Mouse (Mus musculus): ENCODE data around the gene Ctdspl. TPM values are rescaled to one million over a fixed set of nuclear protein-coding genes. Genes with fewer than 3 reads are reported as not detected.

The Ctdspl gene
- polyA plus RNA-seq, 1 experiment from 2014 or later: 7.1 TPM

- WGBS: 75% methylated on average over 14 of the region's 14 CpGs
- Histone ChIP-seq H3K4me1 (replicated peaks) (peaks cover 27% of the 10 kb centered on the region), H3K36me3 (peaks cover 11% of the 10 kb centered on the region; the same call in 1 of the 2 replicates), H3K9ac (no peak overlapping the region), H3K9me3 (replicated peaks) (no peaks in the 10 kb centered on the region), H3K27ac (peak overlapping the region; percentile 28; the same call in 1 of the 2 replicates), H3K4me3 (no peak overlapping the region), H3K27me3 (no peaks in the 10 kb centered on the region), H3K4me2 (no peak overlapping the region)
- no peak for ATAC-seq (replicated peaks; ENCODE audit: insufficient number of reproducible peaks, insufficient read depth, low FRiP score, low read depth)
Measured at GRCm38 (mm10) chr9:119031772-119032171, 105.5 kb downstream of the Ctdspl start.

- Histone ChIP-seq H3K27me3 (no peaks in the 10 kb centered on the region), H3K4me3 (no peak overlapping the region), H3K36me3 (peaks cover 11% of the 10 kb centered on the region; the same call in 1 of the 2 replicates), H3K4me1 (replicated peaks) (peaks cover 32% of the 10 kb centered on the region), H3K9me3 (replicated peaks) (no peaks in the 10 kb centered on the region), H3K4me2 (no peak overlapping the region), H3K27ac (peak overlapping the region; percentile 28; the same call in 1 of the 2 replicates), H3K9ac (no peak overlapping the region)
- whole genome bisulfite sequencing: 48% methylated on average over 9 of the region's 9 CpGs
- ATAC-seq (replicated peaks; ENCODE audit: insufficient number of reproducible peaks, insufficient read depth, low FRiP score, low read depth): no peak
Measured at GRCm38 (mm10) chr9:119032538-119032937, 106.3 kb downstream of the Ctdspl start.

GRCm38 (mm10) chr9:119033111-119033921 lies 107.1 kb downstream of the Ctdspl start:
- Histone ChIP-seq H3K4me1 (replicated peaks) (peaks cover 32% of the 10 kb centered on the region), H3K36me3 (peaks cover 11% of the 10 kb centered on the region; the same call in 1 of the 2 replicates), H3K27me3 (no peaks in the 10 kb centered on the region), H3K4me2 (no peak overlapping the region), H3K27ac (no peak overlapping the region), H3K4me3 (no peak overlapping the region), H3K9ac (no peak overlapping the region), H3K9me3 (replicated peaks) (no peaks in the 10 kb centered on the region)
- WGBS: 83% methylated on average over 19 of the region's 19 CpGs
- ATAC-seq (replicated peaks; ENCODE audit: insufficient number of reproducible peaks, insufficient read depth, low FRiP score, low read depth): no peak

- peaks cover 11% of the 10 kb centered on the region; the same call in 1 of the 2 replicates for H3K36me3 ChIP-seq
- no peak overlapping the region for H3K27ac ChIP-seq
- no peak for ATAC-seq (replicated peaks; ENCODE audit: insufficient number of reproducible peaks, insufficient read depth, low FRiP score, low read depth)
- H3K4me3 ChIP-seq: no peak overlapping the region
- peaks cover 32% of the 10 kb centered on the region for H3K4me1 ChIP-seq (replicated peaks)
- WGBS: 88% methylated on average over 8 of the region's 8 CpGs
- no peaks in the 10 kb centered on the region for H3K9me3 ChIP-seq (replicated peaks)
- H3K9ac ChIP-seq: no peak overlapping the region
- H3K4me2 ChIP-seq: no peak overlapping the region
- H3K27me3 ChIP-seq: no peaks in the 10 kb centered on the region
Measured at GRCm38 (mm10) chr9:119034069-119034468, 107.8 kb downstream of the Ctdspl start.

GRCm38 (mm10) chr9:119034676-119035665 lies 108.7 kb downstream of the Ctdspl start:
- no peak overlapping the region for H3K4me2 ChIP-seq
- H3K9me3 ChIP-seq (replicated peaks): no peaks in the 10 kb centered on the region
- H3K27me3 ChIP-seq: no peaks in the 10 kb centered on the region
- 87% methylated on average over 29 of the region's 29 CpGs for WGBS
- H3K4me1 ChIP-seq (replicated peaks): peaks cover 33% of the 10 kb centered on the region
- no peak overlapping the region for H3K4me3 ChIP-seq
- no peak overlapping the region for H3K27ac ChIP-seq
- no peak for ATAC-seq (replicated peaks; ENCODE audit: insufficient number of reproducible peaks, insufficient read depth, low FRiP score, low read depth)
- peaks cover 11% of the 10 kb centered on the region; the same call in 1 of the 2 replicates for H3K36me3 ChIP-seq
- no peak overlapping the region for H3K9ac ChIP-seq

- no peak overlapping the region for H3K4me2 ChIP-seq
- peaks cover 36% of the 10 kb centered on the region for H3K4me1 ChIP-seq (replicated peaks)
- H3K27me3 ChIP-seq: no peaks in the 10 kb centered on the region
- no peak overlapping the region for H3K9ac ChIP-seq
- WGBS: 41% methylated on average over 7 of the region's 7 CpGs
- H3K4me3 ChIP-seq: no peak overlapping the region
- no peaks in the 10 kb centered on the region for H3K9me3 ChIP-seq (replicated peaks)
- no peak for ATAC-seq (replicated peaks; ENCODE audit: insufficient number of reproducible peaks, insufficient read depth, low FRiP score, low read depth)
- peaks cover 9% of the 10 kb centered on the region; the same call in 1 of the 2 replicates for H3K36me3 ChIP-seq
- 0 out of 2 replicates have a peak overlapping the region, but pooled peaks have one; percentile 1 for H3K27ac ChIP-seq
Measured at GRCm38 (mm10) chr9:119035836-119036235, 109.6 kb downstream of the Ctdspl start.

GRCm38 (mm10) chr9:119037076-119037730 lies 111.0 kb downstream of the Ctdspl start:
- H3K9ac ChIP-seq: no peak overlapping the region
- no peak overlapping the region for H3K27ac ChIP-seq
- no peak overlapping the region for H3K4me3 ChIP-seq
- no peak overlapping the region for H3K4me2 ChIP-seq
- H3K36me3 ChIP-seq: peaks cover 21% of the 10 kb centered on the region
- ATAC-seq (replicated peaks; ENCODE audit: insufficient number of reproducible peaks, insufficient read depth, low FRiP score, low read depth): no peak
- H3K27me3 ChIP-seq: no peaks in the 10 kb centered on the region
- WGBS: 61% methylated on average over 15 of the region's 15 CpGs
- no peaks in the 10 kb centered on the region for H3K9me3 ChIP-seq (replicated peaks)
- peaks cover 28% of the 10 kb centered on the region for H3K4me1 ChIP-seq (replicated peaks)

GRCm38 (mm10) chr9:119038574-119038973 lies 112.3 kb downstream of the Ctdspl start:
- 76% methylated on average over 3 of the region's 3 CpGs for WGBS
- no peak for ATAC-seq (replicated peaks; ENCODE audit: insufficient number of reproducible peaks, insufficient read depth, low FRiP score, low read depth)
- Histone ChIP-seq H3K9me3 (replicated peaks) (no peaks in the 10 kb centered on the region), H3K9ac (no peak overlapping the region), H3K27me3 (no peaks in the 10 kb centered on the region), H3K4me3 (no peak overlapping the region), H3K36me3 (peaks cover 23% of the 10 kb centered on the region), H3K4me1 (replicated peaks) (peaks cover 21% of the 10 kb centered on the region), H3K27ac (no peak overlapping the region), H3K4me2 (no peak overlapping the region)

- no peak for ATAC-seq (replicated peaks; ENCODE audit: insufficient number of reproducible peaks, insufficient read depth, low FRiP score, low read depth)
- no peaks in the 10 kb centered on the region for H3K9me3 ChIP-seq (replicated peaks)
- H3K27ac ChIP-seq: no peak overlapping the region
- no peak overlapping the region for H3K9ac ChIP-seq
- no peaks in the 10 kb centered on the region for H3K27me3 ChIP-seq
- H3K4me1 ChIP-seq (replicated peaks): peaks cover 21% of the 10 kb centered on the region
- H3K4me3 ChIP-seq: no peak overlapping the region
- 86% methylated on average over 15 of the region's 15 CpGs for WGBS
- no peak overlapping the region for H3K4me2 ChIP-seq
- peaks cover 20% of the 10 kb centered on the region for H3K36me3 ChIP-seq
Measured at GRCm38 (mm10) chr9:119040101-119040775, 114.0 kb downstream of the Ctdspl start.

GRCm38 (mm10) chr9:119048182-119048903 lies 122.1 kb downstream of the Ctdspl start:
- no peak for ATAC-seq (replicated peaks; ENCODE audit: insufficient number of reproducible peaks, insufficient read depth, low FRiP score, low read depth)
- H3K4me1 ChIP-seq (replicated peaks): peaks cover 27% of the 10 kb centered on the region

More at GRCm38 (mm10) chr9:119048182-119048903, 122.1 kb downstream of the Ctdspl start:
- H3K9me3 ChIP-seq (replicated peaks): no peaks in the 10 kb centered on the region
- no peak overlapping the region for H3K4me2 ChIP-seq
- no peak overlapping the region for H3K4me3 ChIP-seq
- 67% methylated on average over 11 of the region's 11 CpGs for WGBS
- H3K9ac ChIP-seq: no peak overlapping the region
- no peak overlapping the region for H3K27ac ChIP-seq
- no peaks in the 10 kb centered on the region for H3K36me3 ChIP-seq
- 0 out of 2 replicates have a peak, but pooled peaks cover 2% of the 10 kb centered on the region for H3K27me3 ChIP-seq

All from heart, embryonic 15.5 days (tissue).